ENCODE assay signal across 8 mouse cellular contexts in the genomic region with DNA sequence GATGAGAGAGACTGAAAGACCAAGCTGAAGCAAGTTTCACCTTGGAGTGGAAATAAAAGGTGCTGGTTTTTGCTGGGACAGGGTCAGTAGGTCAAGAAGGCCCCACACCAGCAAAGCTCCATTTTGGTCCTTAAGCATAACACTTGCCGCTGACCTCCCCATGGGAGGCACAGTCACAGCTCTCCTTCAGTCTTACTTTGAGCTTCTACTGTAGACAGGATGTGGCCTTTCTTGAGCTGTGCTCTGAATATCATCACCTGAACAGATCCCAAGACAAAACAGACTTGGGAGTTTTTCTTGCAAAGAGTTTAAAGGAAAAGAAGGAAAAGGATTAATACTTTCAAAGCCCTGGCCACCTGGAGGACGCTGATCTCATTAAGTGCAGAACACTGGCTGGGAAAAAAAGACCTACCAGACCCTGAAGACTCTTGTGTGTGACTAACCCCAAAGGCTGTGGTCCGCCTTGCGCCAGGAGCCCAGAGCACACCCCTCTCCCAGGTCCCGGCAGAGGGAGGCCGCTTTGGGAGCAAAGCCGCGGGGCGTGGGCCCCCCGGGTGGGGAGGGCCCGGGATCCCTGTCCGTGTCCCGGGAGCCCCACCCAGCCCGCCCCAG. TPM values are rescaled to one million over a fixed set of nuclear protein-coding genes. Genes with fewer than 3 reads are reported as not detected.
DNase-seq lines count a peak whose midpoint lies in the region; ATAC-seq lines count a peak whose summit lies in the region.

No protein-coding gene starts in this region.

- peaks cover 37% of the 10 kb centered on the region for H3K4me1 ChIP-seq in kidney, embryonic 15.5 days
- peaks cover 39% of the 10 kb centered on the region for H3K4me1 ChIP-seq in hindbrain, embryonic 10.5 days (replicated peaks)
- H3K4me1 ChIP-seq in midbrain, embryonic 14.5 days (ENCODE audit: control insufficient read depth, insufficient read depth, low read length) = peaks cover 11% of the 10 kb centered on the region

- intact Hi-C loops in gastrocnemius, postnatal 14 days (cut with DNase I; ENCODE audit: low total_unique reads) = no loop called here

- peak overlapping the region; percentile 84 for H3K27ac ChIP-seq in kidney, embryonic 15.5 days
- peak overlapping the region; percentile 92 for H3K27ac ChIP-seq in hindbrain, embryonic 10.5 days
- H3K27ac ChIP-seq in midbrain, embryonic 14.5 days (replicated peaks; ENCODE audit: low read depth, low read length) = no peak overlapping the region

- H3K4me3 ChIP-seq in kidney, embryonic 15.5 days (replicated peaks) = peak overlapping the region; percentile 81
- H3K4me3 ChIP-seq in hindbrain, embryonic 10.5 days = peak overlapping the region; percentile 76
- H3K4me3 ChIP-seq in midbrain, embryonic 14.5 days (replicated peaks; ENCODE audit: low read depth, low read length) = peak overlapping the region; percentile 57

- H3K36me3 ChIP-seq in kidney, embryonic 15.5 days = peaks cover 16% of the 10 kb centered on the region
- peaks cover 13% of the 10 kb centered on the region for H3K36me3 ChIP-seq in hindbrain, embryonic 10.5 days
- H3K36me3 ChIP-seq in midbrain, embryonic 14.5 days (ENCODE audit: control insufficient read depth, insufficient read depth, low read length) = no peaks in the 10 kb centered on the region

- peak overlapping the region; percentile 70 for H3K9ac ChIP-seq in kidney, embryonic 15.5 days
- H3K9ac ChIP-seq in midbrain, embryonic 14.5 days (replicated peaks; ENCODE audit: low read length) = no peak overlapping the region

- peaks cover 5% of the 10 kb centered on the region; the same call in 1 of the 2 replicates for H3K27me3 ChIP-seq in kidney, embryonic 15.5 days
- H3K27me3 ChIP-seq in hindbrain, embryonic 10.5 days (ENCODE audit: insufficient read depth, poor library complexity, severe bottlenecking) = peaks cover 36% of the 10 kb centered on the region
- no peaks in the 10 kb centered on the region; the same call in none of the 2 replicates for H3K27me3 ChIP-seq in midbrain, embryonic 14.5 days (ENCODE audit: control insufficient read depth, insufficient read depth, low read length)

- DNase-seq in kidney, adult 8-10 months = no peak
- peak; percentile 58 for DNase-seq in MN1 (ENCODE audit: low spot score)
- DNase-seq in hindbrain, embryonic 10.5 days (ENCODE audit: low spot score) = no peak
- peak; percentile 31 for DNase-seq in midbrain, embryonic 14.5 days
- no peak for DNase-seq in spleen, postnatal 10 days (ENCODE audit: low spot score in 2 of 2)
- DNase-seq in gastrocnemius, postnatal 14 days = no peak
- no peak for DNase-seq in cerebellum, postnatal 36 days

- peak; percentile 13; the same call in 1 of the 2 replicates for ATAC-seq in kidney, embryonic 15.5 days (replicated peaks; ENCODE audit: low FRiP score)
- ATAC-seq in midbrain, embryonic 14.5 days (ENCODE audit: low FRiP score, low TSS enrichment) = no peak

- H3K9me3 ChIP-seq in kidney, embryonic 15.5 days (replicated peaks) = no peaks in the 10 kb centered on the region
- H3K9me3 ChIP-seq in hindbrain, embryonic 10.5 days = no peaks in the 10 kb centered on the region
- H3K9me3 ChIP-seq in midbrain, embryonic 14.5 days (ENCODE audit: control insufficient read depth, low read length) = no peaks in the 10 kb centered on the region

- peak overlapping the region; percentile 88 for H3K4me2 ChIP-seq in kidney, embryonic 15.5 days
- peak overlapping the region; percentile 92 for H3K4me2 ChIP-seq in midbrain, embryonic 14.5 days (ENCODE audit: low read length)

- WGBS in kidney, embryonic 15.5 days = 2% methylated on average over 14 of the region's 14 CpGs
- WGBS in hindbrain, embryonic 10.5 days = 4% methylated on average over 14 of the region's 14 CpGs
- WGBS in midbrain, embryonic 14.5 days = 3% methylated on average over 14 of the region's 14 CpGs

RNA-seq across cellular contexts. Expression of a gene that starts 0.9 kb away (rescaled TPM):
- 27.7 and 30.6 TPM in 2 replicates for polyA plus RNA-seq in kidney, embryonic 15.5 days (2015; fragmentation: Nextera tagmentation; extraction: Ambion mirVana)
- 14.4 and 15.9 TPM in 2 replicates for polyA plus RNA-seq in hindbrain, embryonic 10.5 days (2016; fragmentation: Nextera tagmentation; extraction: Ambion mirVana)
- polyA plus RNA-seq in midbrain, embryonic 14.5 days (2014; fragmentation: Nextera tagmentation; extraction: Ambion mirVana) = 6.3 and 7.7 TPM in 2 replicates
- 10 to 100 TPM; 50.0 to 59.5 TPM for total RNA-seq in gastrocnemius, postnatal 14 days (2021)

RNA-seq across cellular contexts. Expression of a gene that starts 26.9 kb away (rescaled TPM):
- 0.40 TPM in 1 of 2 replicates, not detected in the other for polyA plus RNA-seq in kidney, embryonic 15.5 days (2015; fragmentation: Nextera tagmentation; extraction: Ambion mirVana)
- polyA plus RNA-seq in hindbrain, embryonic 10.5 days (2016; fragmentation: Nextera tagmentation; extraction: Ambion mirVana) = 1.4 and 3.8 TPM in 2 replicates
- polyA plus RNA-seq in midbrain, embryonic 14.5 days (2014; fragmentation: Nextera tagmentation; extraction: Ambion mirVana) = 2.1 and 2.7 TPM in 2 replicates
- not detected for total RNA-seq in gastrocnemius, postnatal 14 days (2021)

Comparison
In these comparisons a context has a peak if more than half of its experiments do, and no peak if none do; other contexts are left out.
1. DNase-seq: peak in MN1 (single experiment) and midbrain, embryonic 14.5 days (single experiment); none in kidney, adult 8-10 months (0 of 2), hindbrain, embryonic 10.5 days (single experiment), spleen, postnatal 10 days (0 of 2), gastrocnemius, postnatal 14 days (single experiment) and cerebellum, postnatal 36 days (0 of 2).
2. Peak in every context shown above with its lines, with median percentiles within 50 percentile points of each other: H3K4me3 ChIP-seq.